Mouse (Mus musculus) testis, adult 2 months (tissue): ENCODE measurements around the gene Ptpn6.

Experiments
- CTCF ChIP-seq: fragments of 200-500 bp; IDR thresholded peaks from 2 replicates; pipeline ENCODE4 v1.5.1; 2012; ENCODE audit warnings: low read depth, mild to moderate bottlenecking, inconsistent platforms, low read length, moderate library complexity; ENCODE audit not compliant: control insufficient read depth, insufficient read depth, insufficient replicate concordance
- POLR2A ChIP-seq: fragments of 200-500 bp; IDR thresholded peaks from 2 replicates; pipeline ENCODE4 v1.6.1; 2012; ENCODE audit warnings: low read depth, mild to moderate bottlenecking, inconsistent platforms, low read length, moderate library complexity; ENCODE audit not compliant: control insufficient read depth

- TF ChIP-seq CTCF (no peak), POLR2A (no peak)
These were observed 48.4 kb upstream of the Ptpn6 start for GRCm38 (mm10) chr6:124786756-124787420.
